Mouse (Mus musculus) left cerebral cortex, adult 9 months (tissue): ENCODE results near the gene Gramd1a.
A peak's percentile ranks its signal among the peaks of the same experiment; 100 is the strongest.

ENCODE experiments used
- DNase-seq, 2 experiments: peaks; one replicate each; pipeline ENCODE4 v3.0.0; 2022; ENCODE audit warnings: low spot score in 2 of 2

The Gramd1a gene

DNA sequence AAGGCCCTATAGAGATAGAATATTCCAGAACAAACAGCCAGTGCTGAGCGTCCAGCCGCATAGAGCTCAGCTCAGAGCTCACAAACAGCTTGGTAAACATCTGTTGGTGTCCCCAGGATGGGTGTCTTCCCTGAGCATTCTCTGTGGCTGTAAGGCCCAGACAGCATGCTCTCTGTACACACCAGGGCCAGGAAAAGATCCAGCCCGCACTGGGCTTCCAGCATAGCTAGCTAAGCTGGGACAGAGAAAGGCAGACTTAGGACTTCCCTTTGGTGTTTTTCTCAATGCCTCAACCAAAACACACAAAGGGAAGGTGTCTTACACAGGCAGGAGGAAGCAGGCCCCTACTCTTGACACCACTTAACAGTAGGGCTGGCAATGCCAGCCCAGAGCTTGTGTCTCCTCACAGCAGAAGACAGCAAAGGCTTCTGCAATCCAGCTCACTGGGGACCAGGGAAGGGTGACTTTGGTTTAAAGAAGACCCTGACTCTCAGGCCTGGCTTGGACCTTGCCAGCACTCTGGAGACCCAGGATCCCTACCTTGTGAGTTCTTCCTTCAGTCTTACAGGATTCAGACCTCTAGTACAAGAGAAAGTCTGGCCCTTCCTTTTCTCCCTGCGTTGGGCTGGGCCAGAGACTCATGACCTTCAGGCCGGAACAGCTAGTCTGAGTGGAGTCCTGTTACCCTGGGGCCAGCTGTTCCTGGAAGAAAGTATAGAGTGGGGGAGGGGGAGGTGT is at the start of gene Gramd1a:
Gene Gramd1a (minus strand): TSS at position 601 of the 738 bp plus-strand sequence.
- DNase-seq, result no peak

DNA sequence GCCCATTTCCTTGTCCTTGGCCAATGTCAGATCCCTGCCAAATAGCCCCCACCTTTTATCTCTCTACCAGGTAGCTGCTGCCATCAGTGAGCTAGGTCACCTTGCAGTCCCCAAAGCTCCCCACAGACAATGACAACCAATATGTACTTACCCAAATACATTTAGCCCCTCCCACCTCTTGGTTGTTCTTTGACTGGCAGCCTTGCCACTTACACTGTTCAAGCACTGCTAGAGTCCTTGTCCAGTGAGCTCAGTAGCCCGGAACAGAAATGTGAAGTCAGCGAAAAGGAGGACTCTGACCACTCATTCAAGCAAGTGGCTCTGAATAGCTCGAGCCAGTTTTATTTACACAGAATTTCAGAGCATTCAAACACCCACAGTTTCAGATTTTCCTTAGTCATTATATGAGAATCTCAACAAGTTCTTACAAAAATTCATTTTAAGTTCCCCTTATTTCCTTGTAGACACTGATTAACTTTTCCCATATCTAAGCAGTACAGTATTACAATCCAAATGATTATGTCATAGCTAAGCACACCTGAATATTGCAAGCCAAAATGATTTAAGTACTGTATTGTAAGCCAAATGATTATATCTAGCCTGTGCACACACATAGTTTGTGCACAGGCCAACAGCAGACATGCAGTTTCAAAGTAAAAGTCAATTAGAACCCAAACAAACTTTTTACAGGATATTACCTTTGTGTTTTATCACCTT is 40.1 kb upstream of the Gramd1a start:
- DNase-seq, result no peak

DNA sequence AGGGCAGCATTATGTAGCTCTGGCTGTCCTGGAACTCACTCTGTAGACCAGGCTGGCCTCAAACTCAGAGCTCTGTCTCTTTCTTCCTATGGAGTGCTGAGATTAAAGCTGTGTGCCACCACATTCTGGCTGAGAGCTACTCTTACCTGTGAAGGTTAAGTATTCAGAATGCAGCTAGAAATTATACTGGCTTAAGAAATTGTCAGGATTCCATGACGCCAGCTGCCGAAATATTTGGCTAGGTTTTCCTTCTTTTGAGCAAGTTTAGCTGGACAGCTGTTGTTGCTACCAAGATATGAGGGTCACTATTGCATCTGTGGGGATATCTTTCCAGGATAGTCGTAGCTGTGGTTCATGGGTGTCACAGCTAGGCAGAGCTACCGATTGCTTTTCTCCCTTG is 29.0 kb upstream of the Gramd1a start:
- DNase-seq, result no peak

DNA sequence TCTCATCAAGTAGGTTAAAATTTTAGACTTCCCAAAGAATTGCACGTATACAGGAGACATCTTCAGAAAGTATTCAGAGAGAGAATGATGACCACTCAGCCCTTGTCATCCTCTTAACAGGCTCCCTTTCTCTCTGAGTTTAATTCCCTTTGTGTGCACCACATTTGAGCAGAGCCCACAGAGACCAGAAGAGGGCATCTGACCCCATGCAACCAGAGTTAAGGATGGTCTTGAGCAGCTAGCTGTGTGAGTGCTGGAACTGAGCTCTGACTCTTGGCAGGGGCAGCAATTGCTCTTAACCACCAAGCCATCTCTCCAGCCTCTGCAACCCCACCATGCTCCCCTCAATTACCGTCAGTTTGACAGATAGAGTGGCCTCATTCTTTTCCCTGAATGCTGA is 27.2 kb upstream of the Gramd1a start:
- no peak for DNase-seq

DNA sequence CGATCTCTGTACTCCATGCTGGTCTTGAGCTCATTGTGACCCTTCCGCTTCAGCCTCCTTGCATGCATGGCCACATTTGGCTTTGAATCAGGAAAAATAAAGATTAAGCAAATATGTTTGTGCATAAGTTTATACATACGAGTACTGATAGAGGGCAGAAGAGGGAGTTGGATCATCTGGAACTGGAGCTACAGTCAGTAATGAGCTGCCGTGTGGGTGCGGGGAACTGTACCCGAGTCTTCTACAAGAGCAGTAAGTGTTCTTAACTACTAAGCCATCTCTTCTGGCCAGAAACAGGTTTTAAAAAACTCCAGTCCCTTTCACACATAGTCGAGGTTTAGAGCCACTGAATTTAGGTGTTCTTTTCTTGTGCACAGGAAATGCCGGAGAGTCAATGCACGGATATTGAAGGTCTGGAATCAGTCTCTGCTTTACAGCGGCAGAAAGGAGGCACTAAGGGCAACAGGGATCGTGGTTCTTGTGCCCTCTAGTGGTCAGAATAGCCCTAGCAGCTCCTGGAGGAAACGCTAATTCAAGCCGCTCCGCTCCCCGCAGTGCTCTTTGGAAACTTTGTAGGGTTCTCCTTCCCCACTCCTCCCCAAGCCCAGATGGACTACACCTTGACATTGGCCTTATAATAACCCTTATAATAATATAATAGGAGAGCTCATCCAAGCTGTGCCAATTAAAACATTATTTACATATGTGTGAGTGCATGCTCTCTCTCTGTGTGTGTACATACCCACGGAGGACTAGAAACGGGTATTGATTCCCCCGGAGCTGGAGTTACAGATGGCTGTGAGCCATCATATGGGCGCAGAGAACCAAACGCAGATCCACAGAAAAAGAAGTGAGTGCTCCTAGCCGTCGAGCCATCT is 21.4 kb upstream of the Gramd1a start:
- DNase-seq, result peak in 1 of 2 experiments; percentile 76

DNA sequence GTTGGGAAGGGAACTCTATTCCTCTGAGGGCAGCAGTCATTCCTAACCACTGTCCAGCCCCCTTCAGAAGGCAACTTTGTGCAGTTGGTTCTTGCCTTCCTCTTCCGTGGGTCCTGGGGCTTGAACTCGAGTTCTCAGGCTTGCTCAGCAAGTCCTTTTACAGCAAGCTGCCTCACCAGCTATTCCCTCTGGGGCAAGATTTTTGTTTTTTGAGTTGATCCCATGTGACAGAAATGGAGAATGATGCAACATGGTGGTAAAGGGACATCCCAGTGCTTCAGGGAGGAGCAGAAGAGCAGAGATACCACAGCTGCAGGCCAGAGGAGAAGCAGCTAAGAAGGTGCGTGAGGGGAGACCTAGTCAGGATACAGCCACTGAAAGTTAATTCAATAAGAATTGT is 19.4 kb upstream of the Gramd1a start:
- no peak for DNase-seq

DNA sequence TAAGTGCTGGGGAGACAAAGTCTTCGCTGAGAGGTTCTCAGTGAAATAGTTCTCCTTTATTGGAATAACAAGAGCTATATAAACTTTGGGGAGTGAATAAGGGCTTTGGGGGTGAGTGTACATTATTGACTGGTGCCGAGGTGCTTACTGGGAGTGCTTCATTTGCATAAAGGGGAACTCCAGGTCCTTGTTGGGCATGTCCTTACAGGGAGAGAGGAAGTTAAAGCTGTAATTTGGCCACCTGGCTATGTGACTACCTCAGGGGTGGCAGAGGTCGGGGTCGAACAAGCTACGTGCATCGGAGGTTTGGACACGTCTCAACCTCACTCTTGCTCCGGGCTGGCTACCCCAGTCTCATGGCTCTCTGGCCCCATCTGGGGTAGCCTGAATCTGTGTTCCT is 18.8 kb upstream of the Gramd1a start:
- DNase-seq, result no peak

DNA sequence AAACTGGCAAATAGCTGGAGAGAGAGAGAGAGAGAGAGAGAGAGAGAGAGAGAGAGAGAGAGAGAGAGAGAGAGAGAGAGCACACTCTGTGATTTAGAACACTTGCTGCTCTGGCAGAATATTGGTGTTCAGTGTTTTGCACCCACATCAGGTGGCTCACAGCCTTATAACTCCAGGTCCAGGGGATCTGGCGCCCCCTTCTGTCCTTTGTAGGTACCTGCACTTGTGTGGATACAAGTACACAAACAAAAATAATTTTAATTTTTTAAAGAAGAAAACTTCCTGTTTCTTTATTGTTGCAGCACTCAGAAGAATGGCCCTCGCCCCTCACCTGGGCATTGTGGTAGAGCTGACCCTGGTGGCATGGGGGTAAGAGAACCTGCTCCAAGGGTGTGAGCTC is 16.5 kb upstream of the Gramd1a start:
- DNase-seq, result peak in 1 of 2 experiments; percentile 35

DNA sequence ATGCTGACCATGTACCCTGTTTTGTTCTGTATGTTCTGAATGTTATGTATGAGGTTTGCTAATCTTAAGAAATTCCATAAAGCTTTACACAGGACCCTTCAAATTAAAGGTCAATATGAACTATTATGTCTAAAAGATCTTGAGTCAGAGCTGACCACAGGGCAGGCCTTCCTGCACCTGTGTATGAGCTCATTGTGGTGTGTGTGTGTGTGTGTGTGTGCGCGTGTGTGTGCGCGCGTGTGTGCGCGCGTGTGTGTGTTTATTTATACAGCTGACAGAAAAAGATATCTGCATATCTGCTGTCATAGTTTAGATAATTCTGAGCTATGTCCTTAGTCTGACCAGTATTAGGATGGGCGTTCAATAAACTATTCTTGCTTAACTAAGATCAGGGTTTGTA is 14.8 kb upstream of the Gramd1a start:
- no peak for DNase-seq

DNA sequence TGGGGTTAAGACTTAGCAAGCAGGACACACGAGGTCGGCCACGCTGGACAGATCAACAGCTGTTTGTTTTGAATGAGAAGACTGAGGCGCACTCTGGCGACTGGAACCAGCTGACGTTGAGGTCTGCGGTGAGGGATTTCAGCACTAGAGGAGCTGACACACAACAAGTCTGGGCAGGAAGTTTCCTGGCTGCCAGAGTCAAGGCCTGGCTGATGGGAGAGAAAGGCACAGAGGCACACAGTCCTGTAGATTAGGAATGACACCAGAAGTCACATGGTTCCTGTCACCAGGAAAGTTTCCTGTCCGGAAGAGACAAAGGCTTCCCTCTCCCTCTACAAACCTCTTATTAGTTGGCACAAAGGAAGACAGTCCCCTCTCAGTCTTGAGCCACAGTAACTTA is 12.7 kb upstream of the Gramd1a start:
- DNase-seq, result no peak

DNA sequence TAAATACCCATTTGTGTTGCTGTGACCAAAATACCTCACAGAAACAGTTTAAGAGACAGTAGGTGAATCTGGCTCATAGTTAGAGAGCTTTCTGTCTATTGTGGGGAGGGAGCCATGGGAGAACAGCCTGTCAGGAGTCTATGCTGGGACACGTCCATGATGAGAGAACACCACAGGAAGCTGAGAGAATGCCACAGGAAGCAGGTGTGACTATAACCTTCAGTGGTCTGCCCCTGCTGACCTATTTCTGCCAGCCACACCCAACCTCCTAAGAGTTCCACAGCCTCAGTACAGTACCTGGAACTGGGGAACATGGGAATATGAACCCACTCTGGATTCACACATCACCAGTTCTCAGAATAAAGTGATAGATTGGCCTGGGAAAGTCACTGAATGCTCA is 9.1 kb upstream of the Gramd1a start:
- no peak for DNase-seq

DNA sequence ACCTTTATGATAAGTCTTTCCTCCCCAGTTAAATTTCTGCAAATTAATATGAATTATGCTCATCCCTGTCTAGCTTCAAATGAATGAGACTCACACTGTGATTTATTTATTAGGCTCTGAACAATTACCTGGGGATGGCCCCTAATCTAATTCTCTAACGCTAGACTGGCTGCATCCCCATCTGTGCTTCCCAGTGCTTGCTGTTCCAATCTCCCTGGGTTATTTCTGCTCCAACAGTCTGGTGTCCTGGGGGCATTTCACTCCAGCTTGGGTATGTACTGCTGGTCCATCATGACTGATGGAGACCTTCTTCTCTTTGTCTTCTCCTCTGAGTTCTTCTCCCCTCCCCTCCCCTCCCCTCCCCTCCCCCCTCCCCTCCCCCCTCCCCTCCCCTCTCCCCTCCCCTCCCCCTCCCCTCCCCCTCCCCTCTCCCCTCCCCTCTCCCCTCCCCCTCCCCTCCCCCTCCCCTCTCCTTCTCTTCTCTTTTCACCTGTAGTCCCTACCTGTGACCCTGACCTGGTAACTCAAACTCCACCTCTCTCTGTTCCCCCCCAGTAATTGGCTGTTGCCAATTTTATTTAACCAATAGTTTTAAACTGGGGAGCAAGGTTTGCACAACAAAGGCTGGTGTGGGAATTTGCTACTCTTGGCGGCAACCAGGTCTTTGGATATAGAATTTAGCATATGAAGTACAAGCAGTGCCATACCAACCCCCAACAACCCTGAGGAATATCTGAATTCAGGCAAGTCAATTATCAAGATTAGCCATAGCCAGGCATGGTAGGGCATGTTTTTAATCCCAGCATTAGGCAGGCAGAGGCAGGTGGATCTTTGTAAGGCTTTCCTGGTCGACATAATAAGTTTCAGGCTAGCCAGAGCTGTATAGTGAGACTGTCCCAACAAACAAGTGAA is 8.2 kb upstream of the Gramd1a start:
- no peak for DNase-seq

DNA sequence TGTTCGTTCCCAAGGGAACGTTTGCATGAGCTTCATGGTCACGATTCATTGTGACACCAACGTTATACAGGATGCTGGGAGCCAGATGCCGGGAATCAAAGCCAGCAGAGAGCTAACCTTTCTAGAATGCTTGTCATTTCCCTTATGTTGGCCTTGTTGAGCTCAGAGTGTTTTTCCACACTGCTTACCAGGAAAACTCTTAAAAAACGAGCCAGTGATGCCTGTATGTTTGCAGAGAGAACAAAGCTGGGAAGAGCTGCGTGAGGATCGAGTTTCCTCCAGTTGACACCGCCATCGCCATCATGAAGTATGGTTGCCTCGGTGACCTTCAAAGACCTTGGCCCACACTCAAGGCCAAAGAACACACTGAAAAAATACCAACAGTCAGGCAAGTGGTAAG is 6.6 kb upstream of the Gramd1a start:
- DNase-seq, result no peak

DNA sequence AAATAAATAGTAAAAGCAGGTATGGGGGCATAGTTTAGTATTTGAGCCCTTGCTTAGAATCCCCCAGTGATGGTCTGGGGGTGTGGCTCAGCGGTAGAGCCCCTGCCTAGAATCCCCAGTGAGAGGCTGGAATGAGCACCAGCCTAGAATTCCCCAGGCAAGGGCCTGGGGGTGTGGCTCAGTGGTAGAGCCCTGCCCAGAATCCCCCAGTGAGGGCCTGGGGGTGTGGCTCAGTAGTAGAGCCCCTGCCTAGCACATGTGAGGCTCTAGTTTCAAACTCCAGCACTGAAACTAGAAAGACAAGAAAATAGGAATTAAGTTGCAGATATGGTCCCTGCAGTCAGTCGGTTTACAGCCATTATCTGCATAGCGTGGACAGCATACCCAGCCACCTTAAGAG is 6.1 kb upstream of the Gramd1a start:
- no peak for DNase-seq

DNA sequence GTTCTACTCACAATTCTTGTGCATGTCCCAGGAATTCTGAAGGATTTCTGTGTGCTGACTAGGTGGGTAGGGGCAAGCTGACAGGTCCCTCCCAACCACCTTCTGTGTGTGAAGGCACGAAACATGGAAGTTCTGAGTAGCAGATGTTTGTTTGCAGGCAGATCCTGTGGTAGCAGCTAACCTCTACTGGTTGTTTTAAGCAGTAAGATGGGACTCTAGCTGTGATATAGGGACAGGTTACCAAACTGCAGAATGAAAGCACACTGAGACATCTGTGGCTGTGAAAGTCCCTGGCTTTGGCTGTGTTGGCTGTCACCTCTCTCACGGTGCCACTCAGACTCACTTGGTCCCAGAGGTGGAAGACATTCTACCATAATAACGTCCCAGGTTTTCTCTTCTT is 5.5 kb upstream of the Gramd1a start:
- no peak for DNase-seq

DNA sequence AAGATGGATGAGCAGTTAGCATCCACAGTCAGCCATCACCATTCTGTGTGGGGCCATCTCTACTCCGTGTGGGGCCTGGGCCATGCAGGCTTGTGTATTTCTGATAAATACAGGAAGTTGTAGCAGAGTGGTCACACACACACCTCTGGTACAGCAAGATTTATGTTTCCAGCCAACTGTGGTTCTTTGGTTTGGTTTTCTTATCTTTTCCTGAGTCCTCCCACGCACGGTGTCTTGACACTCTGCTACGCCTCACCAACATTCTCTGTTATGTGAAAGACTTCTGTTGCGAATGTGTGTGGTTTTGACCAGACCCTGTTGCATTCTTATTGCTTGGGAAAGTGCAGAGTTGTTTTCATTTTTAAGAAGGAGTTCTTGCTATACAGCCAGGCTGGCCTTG is 5.1 kb upstream of the Gramd1a start:
- no peak for DNase-seq

DNA sequence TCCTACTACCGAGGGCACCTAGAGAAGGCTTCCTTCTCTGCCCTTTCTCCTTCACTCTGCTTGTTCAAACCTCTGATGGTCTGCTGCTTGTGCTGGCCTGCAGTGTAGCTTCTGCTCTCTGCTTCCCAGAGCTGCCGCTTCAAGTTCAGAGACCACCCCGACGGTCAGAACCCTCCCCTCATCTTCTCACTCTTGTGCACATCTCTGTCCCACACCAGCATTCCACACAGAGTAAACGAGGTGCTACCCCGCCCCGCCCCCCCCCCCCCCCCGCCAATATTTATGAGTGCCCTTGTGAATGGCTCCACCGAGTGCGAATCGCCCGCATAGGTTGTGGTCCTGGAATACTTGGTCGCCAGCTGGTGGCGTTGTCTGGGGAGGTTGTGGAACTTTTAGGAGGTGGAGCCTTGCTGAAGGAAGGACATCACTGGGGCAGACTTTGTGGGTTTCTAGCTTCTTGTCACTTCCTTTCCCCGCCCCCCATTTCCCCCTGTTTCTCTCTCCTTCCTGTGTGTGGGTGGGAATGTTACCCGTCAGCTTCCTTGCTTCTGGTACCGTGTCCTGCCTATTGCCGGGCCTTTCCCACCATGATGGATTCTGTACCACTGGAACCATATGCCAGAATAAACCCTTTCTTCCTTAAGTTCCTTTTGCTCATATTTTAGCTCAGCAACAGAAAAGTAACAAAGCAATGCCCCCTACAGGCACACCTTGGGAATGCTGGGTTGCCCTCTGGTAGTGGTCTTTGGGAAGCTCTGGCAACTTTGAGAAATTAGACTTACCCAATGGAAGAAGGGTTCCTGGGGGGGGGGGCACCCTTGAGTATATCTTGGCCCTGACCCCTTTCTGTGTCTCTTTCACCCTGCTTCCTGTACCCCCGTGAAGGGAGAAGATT is 585 bp upstream of the Gramd1a start:
- no peak for DNase-seq

DNA sequence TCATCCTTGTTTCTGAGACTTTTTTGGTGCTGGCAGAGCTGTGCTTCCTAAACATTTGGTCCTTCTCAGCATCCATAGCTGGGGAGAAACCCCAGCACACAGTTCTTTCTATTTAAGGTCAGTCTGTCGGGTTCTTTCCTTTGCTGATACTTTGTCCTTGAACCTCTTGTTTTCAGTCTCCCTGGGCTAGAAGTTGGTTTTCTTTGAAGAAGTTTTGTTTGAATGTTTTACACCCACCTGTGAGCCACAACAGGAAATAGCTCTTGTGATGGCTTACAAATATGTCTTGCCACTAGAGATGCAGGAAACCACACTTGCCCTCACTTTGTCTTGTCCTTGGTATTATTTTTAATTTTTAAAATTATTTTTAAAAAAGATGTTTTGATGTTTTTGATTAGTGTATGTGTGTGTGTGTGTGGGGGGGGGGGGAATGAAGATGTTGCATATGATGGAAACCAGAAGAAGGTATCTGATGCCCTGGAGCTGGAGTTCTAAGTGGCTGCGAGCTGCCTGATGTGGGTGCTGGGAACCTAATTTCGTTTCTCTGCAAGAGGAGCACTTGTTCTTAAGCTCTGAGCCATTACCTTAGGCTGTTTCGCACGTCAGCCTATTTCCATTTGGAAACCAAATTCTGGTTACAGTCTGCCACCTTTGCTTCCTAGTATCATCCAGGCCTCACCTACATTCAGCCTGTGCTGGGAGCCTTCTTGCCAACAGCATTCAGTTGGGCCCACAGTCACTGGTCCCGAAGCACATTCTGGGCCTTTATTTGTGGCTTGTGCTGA is 2.0 kb downstream of the Gramd1a start:
- DNase-seq, result no peak
